Mouse (Mus musculus) urinary bladder, adult 18-20 months (tissue): ENCODE measurements around the gene Rasl2-9.
"Not testable (repeated sequence)": the region's sequence is repeated elsewhere in the genome, so short reads cannot be mapped to it uniquely, and the experiment has no call there.

Experiments
- DNase-seq, 2 experiments: peaks; one replicate each; pipeline ENCODE4 v3.0.0; 2022; ENCODE audit warnings: low spot score in 2 of 2, mixed read lengths in 2 of 2

Rasl2-9 gene

DNA sequence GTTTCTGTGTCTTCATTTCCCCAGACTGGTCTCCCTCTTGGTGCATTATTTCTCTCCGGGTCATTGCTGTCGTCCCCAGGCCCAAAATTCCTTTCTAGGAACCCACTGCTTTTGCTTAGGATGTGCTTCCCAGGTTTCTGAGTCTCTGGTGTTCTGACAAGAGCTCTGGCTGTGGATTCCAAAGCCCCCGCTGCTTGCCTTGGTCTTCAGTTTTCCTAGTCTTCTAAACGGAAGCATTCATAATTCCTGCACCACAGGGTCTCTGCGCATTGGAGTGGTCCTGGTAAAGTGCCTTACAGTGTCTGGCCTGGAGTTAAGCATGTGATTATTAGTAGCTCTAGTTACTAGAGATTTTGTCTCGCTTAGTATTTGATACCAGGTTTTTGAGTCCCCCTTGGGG, 44.9 kb downstream of the Rasl2-9 start:
- DNase-seq: no peak

- DNase-seq: peak; percentile 88 to 93
Measured at GRCm38 (mm10) chr7:5080010-5080751, 45.6 kb downstream of the Rasl2-9 start, which contains the start of gene Epn1. Epn1 (plus strand) TSS chr7:5080235.

DNA sequence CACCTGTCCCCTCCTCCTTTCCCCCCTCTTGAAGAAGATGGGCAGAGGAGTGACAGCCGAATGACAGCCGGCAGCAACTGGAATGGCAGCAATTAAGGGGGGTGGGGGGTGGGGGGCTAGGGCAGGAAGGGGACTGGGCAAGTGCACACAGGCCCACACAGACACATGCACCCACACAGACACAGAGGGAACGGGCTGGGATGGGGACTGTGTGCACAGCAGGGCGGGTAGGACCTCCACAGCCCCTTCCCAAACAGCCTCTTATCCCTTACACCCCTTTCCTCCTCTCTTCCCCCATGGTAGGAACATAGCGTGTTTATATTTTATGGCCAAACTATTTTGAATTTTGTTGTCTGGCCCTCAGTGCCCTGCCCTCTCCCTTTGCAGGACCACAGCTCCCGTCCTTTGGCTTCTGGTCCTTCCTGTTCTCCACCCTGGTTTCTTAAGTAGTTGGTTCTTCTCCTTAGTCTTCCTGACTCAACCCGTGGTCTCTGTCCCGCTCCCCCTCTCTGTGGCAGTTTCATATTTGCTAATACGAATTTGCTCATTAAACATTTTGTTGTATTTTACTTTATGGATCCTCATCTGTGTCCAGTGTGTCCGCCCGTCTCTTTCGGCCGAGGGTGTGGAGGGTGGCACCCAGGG, 46.3 kb downstream of the Rasl2-9 start:
- not testable (repeated sequence) for DNase-seq

- DNase-seq: no peak
Measured at GRCm38 (mm10) chr7:5076931-5077330, 48.8 kb downstream of the Rasl2-9 start.

- no peak for DNase-seq
Measured at GRCm38 (mm10) chr7:5074984-5075383, 50.8 kb downstream of the Rasl2-9 start.
